Mouse (Mus musculus) hindbrain, postnatal 0 days (tissue): Measurements from ENCODE around the gene Plxdc1. TPM values are rescaled to one million over a fixed set of nuclear protein-coding genes. Genes with fewer than 3 reads are reported as not detected.

Experiments
- ATAC-seq: fragments of 200-750 bp; cut with Nextera tagmentation; 2 replicates; pipeline ENCODE4 v1.8.0; 2017; ENCODE audit warnings: mild to moderate bottlenecking, moderate TSS enrichment, moderate library complexity
- DNase-seq: peaks from one replicate; pipeline ENCODE4 v3.0.0-alpha.2; 2015; ENCODE audit warnings: low spot score
- H3K27ac ChIP-seq: fragments of 300-500 bp; sonication (generic); 2 replicates; pipeline ENCODE4 v1.5.1; 2014; ENCODE audit warnings: mild to moderate bottlenecking
- H3K27me3 ChIP-seq: fragments of 300-500 bp; sonication (generic); 2 replicates; pipeline ENCODE4 v1.6.1; 2014; ENCODE audit warnings: low read length, mixed read lengths; ENCODE audit not compliant: insufficient read depth
- H3K36me3 ChIP-seq: fragments of 300-500 bp; sonication (generic); 2 replicates; pipeline ENCODE4 v1.6.1; 2014; ENCODE audit warnings: low read length, mixed read lengths; ENCODE audit not compliant: insufficient read depth
- H3K4me1 ChIP-seq: fragments of 300-500 bp; sonication (generic); 2 replicates; pipeline ENCODE4 v1.6.1; 2014; ENCODE audit warnings: antibody characterized with exemption, low read length, mixed read lengths; ENCODE audit not compliant: insufficient read depth
- H3K4me2 ChIP-seq: fragments of 300-500 bp; sonication (generic); 2 replicates; pipeline ENCODE4 v1.6.1; 2014; ENCODE audit warnings: low read depth, mild to moderate bottlenecking, low read length, moderate library complexity, mixed read lengths
- H3K4me3 ChIP-seq: fragments of 300-500 bp; sonication (generic); 2 replicates; pipeline ENCODE4 v1.5.1; 2014; ENCODE audit warnings: low read length
- H3K9ac ChIP-seq: fragments of 300-500 bp; sonication (generic); replicated peaks from 2 replicates; pipeline ENCODE4 v1.6.1; 2014; ENCODE audit warnings: mild to moderate bottlenecking, low read length, moderate library complexity, mixed read lengths
- H3K9me3 ChIP-seq: fragments of 300-500 bp; sonication (generic); 2 replicates; pipeline ENCODE4 v1.6.1; 2016; ENCODE audit warnings: low read length, mixed read lengths
- CTCF ChIP-seq: IDR thresholded peaks from 2 replicates; pipeline ENCODE4 v1.5.1; 2016; ENCODE audit warnings: antibody characterized with exemption, control low read depth, low read depth
- WGBS: fragments of 180-500 bp; shearing (Covaris S2); extraction: QIAGEN DNeasy Blood & Tissue Kit; methylation state at CpG from one replicate; pipeline ENCODE4 v1.1.7; 2014; 5-methylcytosine and 5-hydroxymethylcytosine counted together
- polyA plus RNA-seq: library from polyadenylated mRNA; unstranded; fragments of >200 nt; fragmentation: Nextera tagmentation; extraction: Ambion mirVana; gene quantifications from 2 replicates; pipeline ENCODE4 v1.2.1, GENCODE M21; 2015
- total RNA-seq: library from RNA; depleted of rRNA; stranded (reverse); fragments of >200 nt; gene quantifications from 2 replicates; pipeline ENCODE4 v1.2.3, GENCODE M21; 2014

Plxdc1 gene
- total and polyA plus RNA-seq, 2 experiments from 2014 or later = 3.8 to 4.2 TPM

GRCm38 (mm10) chr11:97972434-97972833 is 13.8 kb downstream of the Plxdc1 start:
- Histone ChIP-seq H3K4me2 (no peak overlapping the region), H3K36me3 (no peaks in the 10 kb centered on the region), H3K27me3 (no peaks in the 10 kb centered on the region), H3K9ac (no peak overlapping the region), H3K9me3 (no peaks in the 10 kb centered on the region), H3K4me3 (no peak overlapping the region), H3K27ac (no peak overlapping the region), H3K4me1 (0 out of 2 replicates have a peak, but pooled peaks cover 4% of the 10 kb centered on the region)
- DNase-seq (no peak), ATAC-seq (no peak)
- peak; percentile 10; the same call in 1 of the 2 replicates for TF ChIP-seq CTCF
- 69% methylated on average over 2 of the region's 2 CpGs for WGBS

GRCm38 (mm10) chr11:97971232-97971631 is 15.0 kb downstream of the Plxdc1 start:
- H3K4me2 ChIP-seq = peak overlapping the region; percentile 19; the same call in 1 of the 2 replicates
- H3K4me3 ChIP-seq = no peak overlapping the region
- DNase-seq (peak; percentile 73), ATAC-seq (peak; percentile 55; the same call in 1 of the 2 replicates)
- H3K27me3 ChIP-seq = no peaks in the 10 kb centered on the region
- H3K9me3 ChIP-seq = no peaks in the 10 kb centered on the region
- no peak overlapping the region for H3K9ac ChIP-seq
- H3K4me1 ChIP-seq = peaks cover 4% of the 10 kb centered on the region; the same call in 1 of the 2 replicates
- H3K27ac ChIP-seq = no peak overlapping the region
- no peak for TF ChIP-seq CTCF
- WGBS = 16% methylated on average over 7 of the region's 7 CpGs
- no peaks in the 10 kb centered on the region for H3K36me3 ChIP-seq

- H3K9me3 ChIP-seq = no peaks in the 10 kb centered on the region
- H3K36me3 ChIP-seq = no peaks in the 10 kb centered on the region
- H3K27me3 ChIP-seq = no peaks in the 10 kb centered on the region
- H3K9ac ChIP-seq = no peak overlapping the region
- H3K4me1 ChIP-seq = peaks cover 4% of the 10 kb centered on the region; the same call in 1 of the 2 replicates
- no peak for ATAC-seq
- WGBS = 68% methylated on average over 7 of the region's 7 CpGs
- H3K4me3 ChIP-seq = no peak overlapping the region
- H3K27ac ChIP-seq = no peak overlapping the region
- no peak for TF ChIP-seq CTCF
- no peak for DNase-seq
- peak overlapping the region; percentile 19; the same call in 1 of the 2 replicates for H3K4me2 ChIP-seq
Measured at GRCm38 (mm10) chr11:97970771-97971170, 15.5 kb downstream of the Plxdc1 start.

GRCm38 (mm10) chr11:97968385-97968784 is 17.9 kb downstream of the Plxdc1 start:
- Histone ChIP-seq H3K9ac (no peak overlapping the region), H3K4me3 (no peak overlapping the region), H3K9me3 (no peaks in the 10 kb centered on the region), H3K4me1 (peaks cover 4% of the 10 kb centered on the region; the same call in 1 of the 2 replicates), H3K27ac (no peak overlapping the region), H3K27me3 (no peaks in the 10 kb centered on the region), H3K4me2 (no peak overlapping the region), H3K36me3 (no peaks in the 10 kb centered on the region)
- no peak for TF ChIP-seq CTCF
- ATAC-seq (no peak), DNase-seq (no peak)
- WGBS = 87% methylated on average over 5 of the region's 5 CpGs

GRCm38 (mm10) chr11:97967114-97967513 is 19.1 kb downstream of the Plxdc1 start:
- Histone ChIP-seq H3K36me3 (no peaks in the 10 kb centered on the region), H3K9ac (no peak overlapping the region), H3K4me3 (no peak overlapping the region), H3K27ac (0 out of 2 replicates have a peak overlapping the region, but pooled peaks have one; percentile 1), H3K9me3 (no peaks in the 10 kb centered on the region), H3K27me3 (no peaks in the 10 kb centered on the region), H3K4me2 (0 out of 2 replicates have a peak overlapping the region, but pooled peaks have one; percentile 1), H3K4me1 (peaks cover 4% of the 10 kb centered on the region; the same call in 1 of the 2 replicates)
- no peak for TF ChIP-seq CTCF
- WGBS = 10% methylated on average over 2 of the region's 2 CpGs
- DNase-seq = peak; percentile 62
- ATAC-seq = peak; percentile 59; the same call in 1 of the 2 replicates

- DNase-seq (no peak), ATAC-seq (no peak)
- Histone ChIP-seq H3K4me3 (no peak overlapping the region), H3K27ac (no peak overlapping the region), H3K4me2 (no peak overlapping the region), H3K27me3 (no peaks in the 10 kb centered on the region), H3K9me3 (no peaks in the 10 kb centered on the region), H3K4me1 (no peaks in the 10 kb centered on the region; the same call in 1 of the 2 replicates), H3K9ac (no peak overlapping the region), H3K36me3 (no peaks in the 10 kb centered on the region)
- peak; percentile 63 for TF ChIP-seq CTCF
- 96% methylated on average over 1 of the region's 1 CpGs for WGBS
Measured at GRCm38 (mm10) chr11:97960907-97961306, 25.3 kb downstream of the Plxdc1 start.

GRCm38 (mm10) chr11:97959300-97959680 is 27.0 kb downstream of the Plxdc1 start:
- DNase-seq (peak; percentile 54), ATAC-seq (no peak)
- no peak overlapping the region for H3K27ac ChIP-seq
- 23% methylated on average over 5 of the region's 5 CpGs for WGBS
- H3K4me2 ChIP-seq = no peak overlapping the region
- no peaks in the 10 kb centered on the region; the same call in 1 of the 2 replicates for H3K4me1 ChIP-seq
- H3K9me3 ChIP-seq = no peaks in the 10 kb centered on the region
- H3K4me3 ChIP-seq = no peak overlapping the region
- no peaks in the 10 kb centered on the region for H3K27me3 ChIP-seq
- no peaks in the 10 kb centered on the region for H3K36me3 ChIP-seq
- H3K9ac ChIP-seq = no peak overlapping the region
- no peak for TF ChIP-seq CTCF
